Mouse (Mus musculus): Measurements from ENCODE around the gene Txndc12. TPM values are rescaled to one million over a fixed set of nuclear protein-coding genes. Genes with fewer than 3 reads are reported as not detected.

The Txndc12 gene
- total RNA-seq (2014; rRNA removed), result 38.1 and 41.4 TPM in 2 replicates
- polyA plus RNA-seq (2012; rRNA removed), result 15.3 and 19.4 TPM in 2 replicates

GRCm38 (mm10) chr4:108834115-108834970, at the start of gene Txndc12:
Gene Txndc12, plus strand, starts transcription at chr4:108834601.
- DNase-seq (ENCODE audit: extremely low read depth, low read depth, low spot score), result peak; percentile 90
- H3K27ac ChIP-seq (replicated peaks; ENCODE audit: insufficient read depth, low read depth, low read length), result peak within 1 kb of the TSS; percentile 95
- peaks cover 12% of the 10 kb centered on the region; the same call in 1 of the 2 replicates for H3K79me2 ChIP-seq (ENCODE audit: control insufficient read depth, insufficient read depth, low read length)
- H3K4me3 ChIP-seq (ENCODE audit: insufficient read depth, low read depth, low read length), result peak within 1 kb of the TSS; percentile 97
- peaks cover 9% of the 10 kb centered on the region for H3K4me1 ChIP-seq (ENCODE audit: control insufficient read depth, insufficient read depth, low read length)
- H3K27me3 ChIP-seq (ENCODE audit: control insufficient read depth, insufficient read depth, low read length), result no peaks in the 10 kb centered on the region
- peaks cover 4% of the 10 kb centered on the region for H3K36me3 ChIP-seq (ENCODE audit: control insufficient read depth, insufficient read depth, low read length)
- TF ChIP-seq POLR2A (IDR thresholded peaks at IDR 0.05; ENCODE audit: extremely low read depth, insufficient read depth, low read length) (peak; percentile 53; the same call in 1 of the 2 replicates), CTCF (IDR thresholded peaks at IDR 0.05; ENCODE audit: low read depth, low read length) (no peak)
- under 1% methylated on average over 34 of the region's 34 CpGs for WGBS
- H3K9ac ChIP-seq (ENCODE audit: low read depth, low read length), result peak within 1 kb of the TSS; percentile 97

DNA sequence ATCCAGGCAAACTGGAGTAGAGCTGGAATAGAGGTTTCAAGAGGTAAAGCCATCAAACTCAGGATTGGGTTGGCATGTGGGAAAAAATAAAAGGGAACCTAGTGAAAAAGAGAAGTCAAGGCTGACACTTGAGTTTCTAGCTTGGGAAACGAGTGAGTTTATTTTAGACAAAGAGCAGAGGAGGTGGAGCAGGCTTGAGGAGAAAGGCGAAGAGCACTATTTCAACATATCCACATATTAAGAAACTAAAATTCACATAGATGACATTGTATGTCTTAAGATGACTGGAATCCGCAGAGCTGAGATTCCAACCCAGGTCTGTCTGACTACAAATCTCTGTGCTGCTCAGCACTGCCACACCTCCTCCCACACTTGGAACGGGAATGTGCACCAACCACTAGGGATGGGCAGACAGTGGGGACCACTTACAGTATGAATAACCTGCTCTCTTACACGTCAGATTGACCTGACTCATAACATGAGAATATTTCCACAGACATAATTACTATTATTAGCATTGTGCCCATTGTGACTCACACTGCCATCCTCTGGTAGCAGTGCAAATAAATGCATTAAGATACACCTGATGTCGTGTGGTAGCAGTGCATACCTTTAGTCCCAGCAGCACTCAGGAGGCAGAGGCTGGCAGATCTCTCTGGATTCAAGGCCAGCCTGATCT, 45.0 kb upstream of the Txndc12 start:
- DNase-seq (ENCODE audit: extremely low read depth, low read depth, low spot score), result no peak
- no peaks in the 10 kb centered on the region; the same call in 1 of the 2 replicates for H3K79me2 ChIP-seq (ENCODE audit: control insufficient read depth, insufficient read depth, low read length)
- TF ChIP-seq POLR2A (IDR thresholded peaks at IDR 0.05; ENCODE audit: extremely low read depth, insufficient read depth, low read length) (no peak), CTCF (IDR thresholded peaks at IDR 0.05; ENCODE audit: low read depth, low read length) (no peak)
- H3K9ac ChIP-seq (ENCODE audit: low read depth, low read length), result no peak overlapping the region
- no peak overlapping the region for H3K27ac ChIP-seq (replicated peaks; ENCODE audit: insufficient read depth, low read depth, low read length)
- no peaks in the 10 kb centered on the region for H3K4me1 ChIP-seq (ENCODE audit: control insufficient read depth, insufficient read depth, low read length)
- H3K4me3 ChIP-seq (ENCODE audit: insufficient read depth, low read depth, low read length), result no peak overlapping the region
- no peaks in the 10 kb centered on the region for H3K36me3 ChIP-seq (ENCODE audit: control insufficient read depth, insufficient read depth, low read length)
- WGBS, result 82% methylated on average over 6 of the region's 6 CpGs
- H3K27me3 ChIP-seq (ENCODE audit: control insufficient read depth, insufficient read depth, low read length), result no peaks in the 10 kb centered on the region

DNA sequence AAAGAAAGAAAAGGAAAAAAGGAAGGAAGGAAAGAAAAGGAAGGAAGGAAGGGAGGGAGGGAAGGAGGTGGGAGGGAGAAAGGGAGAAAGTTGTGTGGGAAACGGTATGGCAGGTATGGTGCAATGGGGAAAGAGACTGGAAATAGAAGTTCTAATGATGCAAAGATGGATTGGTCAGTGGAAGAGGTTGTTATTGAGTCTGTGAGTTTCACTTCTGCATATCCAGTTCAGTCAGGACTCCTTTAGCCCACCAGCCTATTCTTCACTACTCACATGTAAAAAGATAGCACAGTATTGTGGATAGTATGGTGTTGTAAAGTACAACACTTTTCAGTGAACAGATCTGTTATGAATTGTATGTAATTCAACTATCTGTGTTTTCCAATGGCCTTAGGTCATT, 43.9 kb upstream of the Txndc12 start:
- 66% methylated on average over 1 of the region's 1 CpGs for WGBS
- no peaks in the 10 kb centered on the region; the same call in 1 of the 2 replicates for H3K79me2 ChIP-seq (ENCODE audit: control insufficient read depth, insufficient read depth, low read length)

DNA sequence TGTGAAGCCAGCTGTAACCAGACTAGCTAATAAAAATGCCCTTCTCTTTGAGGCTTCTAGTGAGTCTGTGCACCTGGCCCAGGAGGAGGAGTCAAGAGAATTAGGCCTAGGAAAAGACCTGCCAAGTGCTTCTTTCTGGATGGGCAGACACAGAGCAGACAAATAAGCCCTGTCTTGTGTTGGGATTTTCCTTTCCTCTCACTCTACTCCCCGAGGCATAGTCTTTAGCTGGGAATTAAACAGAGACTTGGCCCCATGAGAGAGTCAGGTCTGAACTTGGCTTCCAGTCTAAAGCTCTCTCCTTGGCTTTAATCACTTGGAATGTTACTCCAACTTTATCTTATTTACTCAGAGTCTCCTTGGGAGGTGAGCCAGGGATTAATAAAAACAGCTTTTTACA, 40.5 kb upstream of the Txndc12 start:
- WGBS, result 78% methylated on average over 1 of the region's 1 CpGs

More for the DNA sequence above, 43.9 kb upstream of the Txndc12 start:
- TF ChIP-seq CTCF (IDR thresholded peaks at IDR 0.05; ENCODE audit: low read depth, low read length) (no peak), POLR2A (IDR thresholded peaks at IDR 0.05; ENCODE audit: extremely low read depth, insufficient read depth, low read length) (no peak)
- Histone ChIP-seq H3K4me1 (ENCODE audit: control insufficient read depth, insufficient read depth, low read length) (no peaks in the 10 kb centered on the region), H3K36me3 (ENCODE audit: control insufficient read depth, insufficient read depth, low read length) (no peaks in the 10 kb centered on the region), H3K9ac (ENCODE audit: low read depth, low read length) (no peak overlapping the region), H3K27ac (replicated peaks; ENCODE audit: insufficient read depth, low read depth, low read length) (no peak overlapping the region), H3K4me3 (ENCODE audit: insufficient read depth, low read depth, low read length) (no peak overlapping the region), H3K27me3 (ENCODE audit: control insufficient read depth, insufficient read depth, low read length) (no peaks in the 10 kb centered on the region)
- DNase-seq (ENCODE audit: extremely low read depth, low read depth, low spot score), result no peak

DNA sequence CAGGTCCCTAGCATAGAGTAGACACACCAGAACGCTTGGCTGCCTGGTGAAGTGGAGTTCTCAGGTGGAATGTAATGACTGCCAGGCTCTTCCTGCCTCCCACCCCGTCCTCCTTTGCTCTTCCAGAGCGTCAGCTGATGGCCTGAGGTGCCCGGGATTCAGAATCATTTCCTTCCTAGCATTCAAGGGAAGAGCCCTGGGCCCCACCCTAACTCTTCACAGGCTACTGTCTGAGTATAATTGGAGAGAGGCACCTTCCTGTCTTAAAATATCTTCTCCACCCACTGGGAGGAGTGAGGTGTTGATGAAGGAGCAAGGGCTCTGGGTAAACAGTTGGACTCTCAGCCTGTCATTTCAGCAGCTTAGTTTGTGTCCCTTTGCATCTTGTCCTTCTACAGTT, 37.7 kb upstream of the Txndc12 start:
- no peaks in the 10 kb centered on the region for H3K36me3 ChIP-seq (ENCODE audit: control insufficient read depth, insufficient read depth, low read length)
- no peaks in the 10 kb centered on the region for H3K79me2 ChIP-seq (ENCODE audit: control insufficient read depth, insufficient read depth, low read length)
- WGBS, result 64% methylated on average over 4 of the region's 4 CpGs
- no peak for TF ChIP-seq CTCF (IDR thresholded peaks at IDR 0.05; ENCODE audit: low read depth, low read length)
- TF ChIP-seq POLR2A (IDR thresholded peaks at IDR 0.05; ENCODE audit: extremely low read depth, insufficient read depth, low read length), result no peak
- H3K27me3 ChIP-seq (ENCODE audit: control insufficient read depth, insufficient read depth, low read length), result no peaks in the 10 kb centered on the region
- H3K9ac ChIP-seq (ENCODE audit: low read depth, low read length), result no peak overlapping the region
- H3K27ac ChIP-seq (replicated peaks; ENCODE audit: insufficient read depth, low read depth, low read length), result no peak overlapping the region
- no peak for DNase-seq (ENCODE audit: extremely low read depth, low read depth, low spot score)
- no peak overlapping the region for H3K4me3 ChIP-seq (ENCODE audit: insufficient read depth, low read depth, low read length)
- H3K4me1 ChIP-seq (ENCODE audit: control insufficient read depth, insufficient read depth, low read length), result no peaks in the 10 kb centered on the region

More for the DNA sequence above, 40.5 kb upstream of the Txndc12 start:
- no peaks in the 10 kb centered on the region for H3K27me3 ChIP-seq (ENCODE audit: control insufficient read depth, insufficient read depth, low read length)
- no peak overlapping the region for H3K27ac ChIP-seq (replicated peaks; ENCODE audit: insufficient read depth, low read depth, low read length)
- H3K36me3 ChIP-seq (ENCODE audit: control insufficient read depth, insufficient read depth, low read length), result no peaks in the 10 kb centered on the region
- TF ChIP-seq CTCF (IDR thresholded peaks at IDR 0.05; ENCODE audit: low read depth, low read length) (no peak), POLR2A (IDR thresholded peaks at IDR 0.05; ENCODE audit: extremely low read depth, insufficient read depth, low read length) (no peak)
- H3K4me3 ChIP-seq (ENCODE audit: insufficient read depth, low read depth, low read length), result no peak overlapping the region
- no peaks in the 10 kb centered on the region for H3K79me2 ChIP-seq (ENCODE audit: control insufficient read depth, insufficient read depth, low read length)
- no peak for DNase-seq (ENCODE audit: extremely low read depth, low read depth, low spot score)
- H3K4me1 ChIP-seq (ENCODE audit: control insufficient read depth, insufficient read depth, low read length), result no peaks in the 10 kb centered on the region
- H3K9ac ChIP-seq (ENCODE audit: low read depth, low read length), result no peak overlapping the region

All from liver, adult 2 months (tissue).